Mouse (Mus musculus) macrophage (primary cell): Measurements from ENCODE around the gene Smim27. TPM values are rescaled to one million over a fixed set of nuclear protein-coding genes. Genes with fewer than 3 reads are reported as not detected.
"Not testable (repeated sequence)": the region's sequence is repeated elsewhere in the genome, so short reads cannot be mapped to it uniquely, and the experiment has no call there.

Experiments used
- H3K27ac ChIP-seq: fragments of 350-480 bp; formaldehyde crosslinking; 2 replicates; pipeline ENCODE4 v1.9.0; 2021
- H3K36me3 ChIP-seq: fragments of 350-480 bp; formaldehyde crosslinking; 2 replicates; pipeline ENCODE4 v1.9.0; 2021; ENCODE audit errors: inconsistent target
- H3K4me3 ChIP-seq: fragments of 350-480 bp; formaldehyde crosslinking; 2 replicates; pipeline ENCODE4 v1.9.0; 2021; ENCODE audit errors: inconsistent target
- H3K79me2 ChIP-seq: fragments of 350-480 bp; formaldehyde crosslinking; 2 replicates; pipeline ENCODE4 v1.9.0; 2021; ENCODE audit errors: inconsistent target
- WGBS: methylation state at CpG from one replicate; pipeline ENCODE4 v1.1.7; 2026; ENCODE audit warnings: inconsistent platforms; ENCODE audit not compliant: missing documents; 5-methylcytosine and 5-hydroxymethylcytosine counted together
- polyA plus RNA-seq: library from polyadenylated mRNA; stranded (reverse); fragments of 250-400 nt; gene quantifications from 3 replicates; pipeline ENCODE4 v1.2.4, GENCODE M21; 2018; ENCODE audit warnings: inconsistent platforms

Smim27 gene
- polyA plus RNA-seq, 1 experiment from 2014 or later, result 0.82 TPM

- Histone ChIP-seq H3K79me2 (no peaks in the 10 kb centered on the region), H3K36me3 (no peaks in the 10 kb centered on the region), H3K4me3 (no peak overlapping the region), H3K27ac (no peak overlapping the region)
- 8% methylated on average over 4 of the region's 4 CpGs for WGBS
These were observed 16.2 kb downstream of the Smim27 start for GRCm38 (mm10) chr4:40285582-40285981.

- Histone ChIP-seq H3K27ac (no peak overlapping the region), H3K4me3 (no peak overlapping the region), H3K36me3 (no peaks in the 10 kb centered on the region), H3K79me2 (no peaks in the 10 kb centered on the region)
- 18% methylated on average over 6 of the region's 6 CpGs for WGBS
These were observed 18.0 kb downstream of the Smim27 start for GRCm38 (mm10) chr4:40287415-40287814.

GRCm38 (mm10) chr4:40289046-40289445, 19.7 kb downstream of the Smim27 start:
- WGBS, result 96% methylated on average over 2 of the region's 2 CpGs
- no peak overlapping the region for H3K27ac ChIP-seq
- H3K4me3 ChIP-seq, result no peak overlapping the region
- H3K36me3 ChIP-seq, result no peaks in the 10 kb centered on the region
- H3K79me2 ChIP-seq, result no peaks in the 10 kb centered on the region

GRCm38 (mm10) chr4:40291511-40291910, 22.1 kb downstream of the Smim27 start:
- not testable (repeated sequence) for H3K79me2 ChIP-seq, H3K36me3 ChIP-seq, H3K27ac ChIP-seq, H3K4me3 ChIP-seq
- WGBS, result 91% methylated on average over 11 of the region's 11 CpGs

- H3K27ac ChIP-seq, result no peak overlapping the region
- 23% methylated on average over 5 of the region's 5 CpGs for WGBS
- no peaks in the 10 kb centered on the region for H3K36me3 ChIP-seq
- no peak overlapping the region for H3K4me3 ChIP-seq
- H3K79me2 ChIP-seq, result no peaks in the 10 kb centered on the region
These were observed 29.8 kb downstream of the Smim27 start for GRCm38 (mm10) chr4:40299169-40299568.

- WGBS, result 8% methylated on average over 16 of the region's 16 CpGs
These were observed 31.9 kb downstream of the Smim27 start for GRCm38 (mm10) chr4:40301076-40301789.

GRCm38 (mm10) chr4:40302445-40303125, 33.2 kb downstream of the Smim27 start:
- 48% methylated on average over 10 of the region's 10 CpGs for WGBS
- Histone ChIP-seq H3K36me3 (no peaks in the 10 kb centered on the region), H3K79me2 (no peaks in the 10 kb centered on the region), H3K27ac (no peak overlapping the region), H3K4me3 (no peak overlapping the region)

More at GRCm38 (mm10) chr4:40301076-40301789, 31.9 kb downstream of the Smim27 start:
- no peaks in the 10 kb centered on the region for H3K79me2 ChIP-seq
- peak overlapping the region; percentile 11; the same call in 1 of the 2 replicates for H3K4me3 ChIP-seq
- no peaks in the 10 kb centered on the region for H3K36me3 ChIP-seq
- H3K27ac ChIP-seq, result no peak overlapping the region

GRCm38 (mm10) chr4:40309682-40310081, 40.3 kb downstream of the Smim27 start:
- Histone ChIP-seq H3K27ac (no peak overlapping the region), H3K79me2 (no peaks in the 10 kb centered on the region), H3K4me3 (no peak overlapping the region)

GRCm38 (mm10) chr4:40310796-40311383, 41.5 kb downstream of the Smim27 start:
- Histone ChIP-seq H3K36me3 (no peaks in the 10 kb centered on the region), H3K27ac (no peak overlapping the region), H3K4me3 (no peak overlapping the region), H3K79me2 (no peaks in the 10 kb centered on the region)
- 86% methylated on average over 11 of the region's 11 CpGs for WGBS

More at GRCm38 (mm10) chr4:40309682-40310081, 40.3 kb downstream of the Smim27 start:
- no peaks in the 10 kb centered on the region for H3K36me3 ChIP-seq

- no peaks in the 10 kb centered on the region for H3K36me3 ChIP-seq
- H3K27ac ChIP-seq, result peak overlapping the region; percentile 40
- 82% methylated on average over 1 of the region's 1 CpGs for WGBS
- H3K79me2 ChIP-seq, result no peaks in the 10 kb centered on the region
- no peak overlapping the region for H3K4me3 ChIP-seq
These were observed 42.8 kb downstream of the Smim27 start for GRCm38 (mm10) chr4:40312213-40312612.

- Histone ChIP-seq H3K4me3 (no peak overlapping the region), H3K27ac (peak overlapping the region; percentile 40), H3K36me3 (no peaks in the 10 kb centered on the region), H3K79me2 (no peaks in the 10 kb centered on the region)
- WGBS, result 40% methylated on average over 6 of the region's 6 CpGs
These were observed 43.6 kb downstream of the Smim27 start for GRCm38 (mm10) chr4:40313026-40313425.

- no peaks in the 10 kb centered on the region for H3K36me3 ChIP-seq
- 88% methylated on average over 2 of the region's 3 CpGs for WGBS
These were observed 48.0 kb downstream of the Smim27 start for GRCm38 (mm10) chr4:40317404-40317803.

More at GRCm38 (mm10) chr4:40317404-40317803, 48.0 kb downstream of the Smim27 start:
- no peak overlapping the region for H3K27ac ChIP-seq
- H3K4me3 ChIP-seq, result no peak overlapping the region
- H3K79me2 ChIP-seq, result no peaks in the 10 kb centered on the region
